Mouse (Mus musculus) embryonic stem cell, embryonic (primary cell): Measurements from ENCODE around the gene Tmem79.
"Not testable (repeated sequence)": the region's sequence is repeated elsewhere in the genome, so short reads cannot be mapped to it uniquely, and the experiment has no call there.

Experiments used
- CTCF ChIA-PET, 4 experiments: fragments of 300-600 bp in 2 of 4; fragments of 350-600 bp in 2 of 4; sonication (Branson Sonifier 250); formaldehyde crosslinking; loops; one replicate each; lab custom pipeline; 2022; ENCODE audit warnings: inconsistent platforms in 2 of 4; lab: Charles Lee
- POLR2A ChIA-PET, 4 experiments: fragments of 300-600 bp in 2 of 4; fragments of 350-600 bp in 2 of 4; sonication (Branson Sonifier 250); formaldehyde crosslinking; loops; one replicate each; lab custom pipeline; 2022; ENCODE audit warnings: antibody characterized with exemption in 4 of 4, inconsistent platforms in 1 of 4; lab: Charles Lee

Tmem79 gene

GRCm38 (mm10) chr3:88336058-88337013 lies at the start of gene Tmem79, which contains the start of gene Smg5:
Tmem79 (minus strand) TSS chr3:88336148.
Smg5 (plus strand) TSS chr3:88336260.
- ChIA-PET CTCF (interaction anchor here (0.5 to 2.0 kb wide), 14 partner anchors 10 to 267 kb away, joined by 3 to 6 read pairs (median 3); partner anchors contain the start of genes Pmf1 (in 1 of the 4) and Tsacc (in 1 of the 4)), POLR2A (interaction anchor here (0.5 to 32.7 kb wide), 205 partner anchors 8 to 586 kb away, joined by 3 to 943 read pairs (median 5); partner anchors contain the start of genes Cct3 (in 4 of the 4), Glmp (in 4 of the 4), Pmf1 (in 4 of the 4) and Tsacc (in 4 of the 4))

- ChIA-PET POLR2A (interaction anchor here in 1 of 4 experiments (0.6 kb wide), 3 partner anchors 8 to 271 kb away, joined by 3 to 4 read pairs (median 3); partner anchors contain the start of gene Lmna), CTCF (interaction anchor here in 1 of 4 experiments (0.6 kb wide), 1 partner anchor 65 kb away, joined by 5 read pairs; no protein-coding TSS in a partner anchor)
These were observed 48.4 kb upstream of the Tmem79 start, which contains the start of gene Bglap for GRCm38 (mm10) chr3:88384364-88384763. Bglap (minus strand) TSS chr3:88384464.

- ChIA-PET CTCF (interaction anchor here in 1 of 4 experiments (0.7 kb wide), 1 partner anchor 339 kb away, joined by 3 read pairs; the partner anchor contains the start of gene Gpatch4), POLR2A (interaction anchor here in 2 of 4 experiments (0.7 to 0.9 kb wide), 2 partner anchors 58 to 67 kb away, joined by 3 read pairs; no protein-coding TSS in a partner anchor)
These were observed 46.4 kb upstream of the Tmem79 start for GRCm38 (mm10) chr3:88382383-88382782.

- POLR2A ChIA-PET: interaction anchor here in 2 of 4 experiments (0.7 to 0.9 kb wide), 2 partner anchors 59 to 68 kb away, joined by 3 read pairs; no protein-coding TSS in a partner anchor
These were observed 45.7 kb upstream of the Tmem79 start for GRCm38 (mm10) chr3:88381389-88382315.

GRCm38 (mm10) chr3:88378599-88378998 lies 42.7 kb upstream of the Tmem79 start, which contains the start of gene Bglap2:
Bglap2 (minus strand) TSS chr3:88378699.
- CTCF ChIA-PET: interaction anchor here in 1 of 4 experiments (0.6 kb wide), 1 partner anchor 131 kb away, joined by 4 read pairs; the partner anchor contains the start of gene Lmna
- POLR2A ChIA-PET: not testable (repeated sequence)

More at GRCm38 (mm10) chr3:88381389-88382315, 45.7 kb upstream of the Tmem79 start:
- CTCF ChIA-PET: interaction anchor here in 1 of 4 experiments (0.7 kb wide), 1 partner anchor 339 kb away, joined by 3 read pairs; the partner anchor contains the start of gene Gpatch4

GRCm38 (mm10) chr3:88376644-88377043 lies 40.7 kb upstream of the Tmem79 start:
- ChIA-PET CTCF (interaction anchor here in 1 of 4 experiments (1.0 kb wide), 1 partner anchor 107 kb away, joined by 3 read pairs; no protein-coding TSS in a partner anchor), POLR2A (interaction anchor here in 3 of 4 experiments (0.6 to 1.6 kb wide), 10 partner anchors 8 to 48 kb away, joined by 3 to 11 read pairs (median 4); partner anchors contain the start of genes Pmf1 (in 3 of the 3), Slc25a44 (in 2 of the 3), Smg5 (in 2 of the 3) and Tmem79 (in 2 of the 3))

- CTCF ChIA-PET: interaction anchor here in 2 of 4 experiments (0.6 to 1.0 kb wide), 2 partner anchors 44 to 108 kb away, joined by 3 to 5 read pairs; no protein-coding TSS in a partner anchor
- POLR2A ChIA-PET: interaction anchor here in 3 of 4 experiments (0.6 to 1.6 kb wide), 16 partner anchors 9 to 924 kb away, joined by 3 to 11 read pairs (median 4); partner anchors contain the start of genes Pmf1 (in 3 of the 3), Slc25a44 (in 2 of the 3), Smg5 (in 2 of the 3) and Tmem79 (in 2 of the 3)
These were observed 40.0 kb upstream of the Tmem79 start for GRCm38 (mm10) chr3:88375750-88376626.

- CTCF ChIA-PET: not testable (repeated sequence)
- POLR2A ChIA-PET: interaction anchor here in 2 of 4 experiments (0.8 to 1.5 kb wide), 3 partner anchors 37 to 88 kb away, joined by 3 to 5 read pairs (median 3); partner anchors contain the start of gene Pmf1 (in 1 of the 2)
These were observed 36.7 kb upstream of the Tmem79 start, which contains the start of gene Bglap3 for GRCm38 (mm10) chr3:88372643-88373042. Bglap3 (minus strand) TSS chr3:88372743.

- CTCF ChIA-PET: not testable (repeated sequence)
- POLR2A ChIA-PET: interaction anchor here in 2 of 4 experiments (0.5 to 0.6 kb wide), 2 partner anchors 42 to 207 kb away, joined by 3 read pairs; partner anchors contain the start of gene Pmf1 (in 1 of the 2)
These were observed 32.6 kb upstream of the Tmem79 start for GRCm38 (mm10) chr3:88368511-88368910.

- CTCF ChIA-PET: not testable (repeated sequence)
- POLR2A ChIA-PET: interaction anchor here in 3 of 4 experiments (2.2 to 28.0 kb wide), 4 partner anchors 14 to 31 kb away, joined by 5 to 943 read pairs (median 234); partner anchors contain the start of genes Smg5 (in 3 of the 3) and Tmem79 (in 3 of the 3)
These were observed 31.6 kb upstream of the Tmem79 start for GRCm38 (mm10) chr3:88367517-88367916.

GRCm38 (mm10) chr3:88366830-88367428 lies 31.0 kb upstream of the Tmem79 start:
- POLR2A ChIA-PET: interaction anchor here in 3 of 4 experiments (2.2 to 28.0 kb wide), 4 partner anchors 13 to 31 kb away, joined by 5 to 943 read pairs (median 234); partner anchors contain the start of genes Smg5 (in 3 of the 3) and Tmem79 (in 3 of the 3)
- CTCF ChIA-PET: not testable (repeated sequence)

GRCm38 (mm10) chr3:88365705-88366361 lies 29.9 kb upstream of the Tmem79 start:
- ChIA-PET POLR2A (interaction anchor here (0.5 to 28.0 kb wide), 12 partner anchors 9 to 187 kb away, joined by 3 to 943 read pairs (median 5); partner anchors contain the start of genes Smg5 (in 4 of the 4), Tmem79 (in 4 of the 4), Lamtor2 (in 1 of the 4) and Pmf1 (in 1 of the 4)), CTCF (interaction anchor here in 2 of 4 experiments (0.6 to 1.5 kb wide), 5 partner anchors 26 to 144 kb away, joined by 3 to 9 read pairs (median 3); partner anchors contain the start of gene Lmna (in 1 of the 2))

- CTCF ChIA-PET: interaction anchor here in 2 of 4 experiments (0.6 to 1.2 kb wide), 3 partner anchors 43 to 1432 kb away, joined by 3 to 6 read pairs (median 6); no protein-coding TSS in a partner anchor
- POLR2A ChIA-PET: interaction anchor here in 3 of 4 experiments (0.6 to 28.0 kb wide), 16 partner anchors 10 to 1231 kb away, joined by 3 to 943 read pairs (median 3); partner anchors contain the start of genes Smg5 (in 3 of the 3), Tmem79 (in 3 of the 3), Cct3 (in 1 of the 3) and Pmf1 (in 1 of the 3)
These were observed 28.4 kb upstream of the Tmem79 start, which contains the start of gene Paqr6 for GRCm38 (mm10) chr3:88364337-88364736. Paqr6 (plus strand) TSS chr3:88364584.

- CTCF ChIA-PET: interaction anchor here in 2 of 4 experiments (0.6 to 1.2 kb wide), 3 partner anchors 44 to 1433 kb away, joined by 3 to 6 read pairs (median 6); no protein-coding TSS in a partner anchor
- POLR2A ChIA-PET: interaction anchor here in 3 of 4 experiments (0.5 to 28.0 kb wide), 16 partner anchors 9 to 212 kb away, joined by 3 to 943 read pairs (median 3); partner anchors contain the start of genes Smg5 (in 3 of the 3), Tmem79 (in 3 of the 3), Cct3 (in 1 of the 3) and Pmf1 (in 1 of the 3)
These were observed 27.8 kb upstream of the Tmem79 start for GRCm38 (mm10) chr3:88363700-88364099.
